Mouse (Mus musculus) heart, embryonic 12.5 days (tissue): ENCODE results near the gene Rnf144a. TPM values are rescaled to one million over a fixed set of nuclear protein-coding genes. Genes with fewer than 3 reads are reported as not detected.

ENCODE experiments used
- ATAC-seq: fragments of 200-750 bp; cut with Nextera tagmentation; 2 replicates; pipeline ENCODE4 v1.8.0; 2017; ENCODE audit warnings: moderate TSS enrichment, moderate library complexity; ENCODE audit not compliant: insufficient number of reproducible peaks, low FRiP score
- H3K27ac ChIP-seq: fragments of 300-500 bp; sonication (generic); 2 replicates; pipeline ENCODE4 v1.5.1; 2016; ENCODE audit warnings: mild to moderate bottlenecking, moderate library complexity; ENCODE audit not compliant: poor library complexity, severe bottlenecking
- H3K27me3 ChIP-seq: fragments of 300-500 bp; sonication (generic); replicated peaks from 2 replicates; pipeline ENCODE4 v1.6.1; 2016; ENCODE audit warnings: mild to moderate bottlenecking, moderate library complexity
- H3K36me3 ChIP-seq: fragments of 300-500 bp; sonication (generic); 2 replicates; pipeline ENCODE4 v1.6.1; 2016; ENCODE audit warnings: mild to moderate bottlenecking, moderate library complexity
- H3K4me1 ChIP-seq: fragments of 300-500 bp; sonication (generic); replicated peaks from 2 replicates; pipeline ENCODE4 v1.6.1; 2016; ENCODE audit warnings: mild to moderate bottlenecking
- H3K4me2 ChIP-seq: fragments of 300-500 bp; sonication (generic); 2 replicates; pipeline ENCODE4 v1.6.1; 2016; ENCODE audit warnings: mild to moderate bottlenecking, moderate library complexity
- H3K4me3 ChIP-seq: fragments of 300-500 bp; sonication (generic); 2 replicates; pipeline ENCODE4 v1.5.1; 2016; ENCODE audit warnings: mild to moderate bottlenecking
- H3K9ac ChIP-seq: fragments of 300-500 bp; sonication (generic); 2 replicates; pipeline ENCODE4 v1.6.1; 2016; ENCODE audit warnings: mild to moderate bottlenecking, moderate library complexity
- H3K9me3 ChIP-seq: fragments of 300-500 bp; sonication (generic); replicated peaks from 2 replicates; pipeline ENCODE4 v1.6.1; 2016; ENCODE audit warnings: mild to moderate bottlenecking, moderate library complexity
- WGBS: fragments of 180-500 bp; shearing (Covaris S2); methylation state at CpG from one replicate; pipeline ENCODE4 v1.1.7; 2016; 5-methylcytosine and 5-hydroxymethylcytosine counted together
- polyA plus RNA-seq: library from polyadenylated mRNA; unstranded; fragments of >200 nt; fragmentation: Nextera tagmentation; extraction: Ambion mirVana; gene quantifications from 2 replicates; pipeline ENCODE4 v1.2.1, GENCODE M21; 2016

The Rnf144a gene
- 10.0 and 11.3 TPM in 2 replicates for polyA plus RNA-seq

DNA sequence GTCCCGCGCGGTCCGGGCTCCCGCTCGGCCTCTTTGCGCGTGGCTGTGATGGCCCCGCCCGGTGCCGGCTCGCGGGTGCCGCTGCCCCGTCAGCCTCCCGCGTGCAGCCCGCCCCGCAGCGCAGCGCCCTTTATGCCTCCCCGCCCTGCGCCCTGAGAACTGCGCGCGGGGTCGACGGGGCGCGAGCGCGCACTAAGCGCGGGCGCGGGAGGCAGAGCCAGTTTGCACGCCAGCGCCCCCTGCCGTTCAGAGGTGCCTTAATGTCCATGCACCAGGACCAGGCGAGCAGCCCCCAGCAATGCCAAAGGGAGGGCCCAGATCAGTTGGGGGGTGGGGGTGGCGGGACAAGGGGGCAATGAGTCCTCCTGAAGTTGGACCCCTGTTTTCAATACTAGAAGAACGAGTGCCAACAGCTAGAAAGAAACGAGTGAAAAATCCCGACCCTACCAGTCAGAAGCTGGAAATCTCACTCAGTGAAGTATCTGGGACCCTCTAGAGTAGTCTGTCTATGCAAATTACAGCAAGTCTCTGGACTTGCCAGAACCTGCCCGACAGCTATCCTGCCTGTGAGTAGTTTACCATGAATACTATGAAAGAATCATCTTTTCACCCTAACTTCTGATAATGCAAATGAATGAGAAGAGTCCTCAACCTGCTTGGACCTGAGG lies at the start of gene Rnf144a:
Rnf144a (minus strand) TSS at position 151 of the 668 bp plus-strand sequence.
- ATAC-seq, result peak; percentile 84
- H3K27ac ChIP-seq, result no peak within 1 kb of the TSS
- H3K4me1 ChIP-seq, result peaks cover 32% of the 10 kb centered on the region

DNA sequence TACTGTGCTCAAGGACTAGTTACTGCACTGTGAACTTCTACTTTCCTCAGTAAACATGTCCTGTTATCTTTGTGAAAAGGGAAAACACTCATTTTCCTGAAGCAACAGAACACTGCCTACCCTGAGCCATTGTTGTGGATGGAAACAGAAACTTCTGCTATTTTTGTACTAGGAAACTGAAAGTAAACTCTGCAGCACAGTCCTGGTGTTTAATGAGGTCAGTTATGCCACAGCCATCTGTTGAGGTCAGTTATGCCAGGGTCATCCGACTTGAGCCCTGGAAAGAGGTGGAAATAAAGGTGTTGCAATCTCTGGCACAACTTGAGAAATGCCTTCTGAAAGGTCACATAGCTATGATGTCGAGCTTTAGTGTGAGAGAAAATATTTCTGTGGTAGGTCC lies 45.0 kb upstream of the Rnf144a start:
- Histone ChIP-seq H3K27ac (no peak overlapping the region), H3K4me1 (peaks cover 9% of the 10 kb centered on the region), H3K9ac (no peak overlapping the region), H3K27me3 (no peaks in the 10 kb centered on the region), H3K36me3 (no peaks in the 10 kb centered on the region), H3K4me2 (no peak overlapping the region), H3K4me3 (no peak overlapping the region), H3K9me3 (no peaks in the 10 kb centered on the region)
- ATAC-seq, result no peak
- WGBS, result 42% methylated on average over 2 of the region's 2 CpGs

More for the DNA sequence above, at the start of gene Rnf144a:
- Histone ChIP-seq H3K4me2 (peak within 1 kb of the TSS; percentile 95), H3K9me3 (no peaks in the 10 kb centered on the region), H3K4me3 (peak within 1 kb of the TSS; percentile 91), H3K9ac (peak within 1 kb of the TSS; percentile 82), H3K27me3 (peaks cover 20% of the 10 kb centered on the region), H3K36me3 (no peaks in the 10 kb centered on the region)
- WGBS, result 2% methylated on average over 45 of the region's 45 CpGs

DNA sequence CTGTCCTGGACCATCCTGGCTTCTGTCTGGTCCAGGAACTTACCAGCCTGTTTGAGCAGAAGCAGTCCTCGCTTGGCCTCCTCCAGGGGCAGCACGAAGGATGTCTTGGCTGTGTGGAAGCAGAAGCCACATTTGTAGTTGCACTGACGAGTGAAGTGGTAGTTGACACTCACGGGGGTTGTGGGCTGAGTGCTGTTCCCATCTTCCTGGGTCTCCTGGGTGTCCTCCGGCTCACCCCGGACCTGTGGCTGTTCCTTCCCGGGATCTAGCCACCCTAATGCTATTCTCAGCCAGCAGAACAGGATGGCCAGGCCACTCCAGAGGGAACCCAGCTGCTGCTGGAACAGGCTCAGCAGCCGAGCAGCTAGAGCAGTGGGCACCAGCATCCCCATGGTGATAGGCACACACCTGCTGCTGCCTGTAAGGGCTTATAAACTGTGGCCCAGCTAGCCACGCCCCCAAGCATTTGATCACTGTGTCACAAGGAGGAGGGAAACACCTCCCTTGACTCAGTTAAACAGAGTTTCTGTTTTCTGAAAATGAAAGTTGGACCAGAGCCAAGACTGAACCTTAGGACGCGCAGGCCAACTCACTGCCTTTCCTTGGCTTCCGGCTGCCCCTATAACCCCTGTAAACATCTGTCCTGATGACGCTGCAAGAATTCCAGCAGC lies 41.1 kb upstream of the Rnf144a start, which contains the start of gene Rsad2:
Rsad2 (minus strand) TSS at position 425 of the 671 bp plus-strand sequence.
- H3K4me1 ChIP-seq, result peaks cover 9% of the 10 kb centered on the region
- no peaks in the 10 kb centered on the region for H3K9me3 ChIP-seq
- 51% methylated on average over 13 of the region's 13 CpGs for WGBS
- H3K9ac ChIP-seq, result no peak within 1 kb of the TSS
- H3K27me3 ChIP-seq, result no peaks in the 10 kb centered on the region
- no peak within 1 kb of the TSS for H3K4me3 ChIP-seq
- H3K4me2 ChIP-seq, result peak within 1 kb of the TSS; percentile 51
- ATAC-seq, result peak; percentile 65; the same call in 1 of the 2 replicates
- H3K27ac ChIP-seq, result peak within 1 kb of the TSS; percentile 16; the same call in 1 of the 2 replicates
- no peaks in the 10 kb centered on the region for H3K36me3 ChIP-seq

DNA sequence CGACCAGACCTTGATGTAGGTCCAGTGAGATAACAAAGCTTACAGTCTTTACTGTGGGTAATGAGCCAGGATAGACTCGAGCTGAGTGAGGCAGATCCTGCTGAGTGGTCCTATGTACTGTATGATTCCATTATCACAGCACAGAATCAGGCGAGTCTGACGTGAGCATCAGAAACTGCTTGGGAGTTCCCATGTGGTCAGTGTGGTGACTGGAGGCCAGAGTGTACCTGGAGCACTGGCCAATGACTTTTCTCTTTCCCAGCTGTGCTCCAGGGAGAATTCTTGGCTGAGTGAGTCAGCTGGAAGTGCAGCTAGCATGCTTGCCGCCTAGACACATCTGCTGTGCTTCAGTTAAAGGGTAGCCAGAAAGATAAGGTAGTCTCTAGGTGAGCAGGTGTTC lies 39.6 kb upstream of the Rnf144a start:
- WGBS, result 40% methylated on average over 5 of the region's 5 CpGs
- Histone ChIP-seq H3K4me3 (no peak overlapping the region), H3K9ac (no peak overlapping the region), H3K9me3 (no peaks in the 10 kb centered on the region), H3K4me1 (peaks cover 9% of the 10 kb centered on the region), H3K27me3 (no peaks in the 10 kb centered on the region), H3K36me3 (no peaks in the 10 kb centered on the region), H3K27ac (no peak overlapping the region), H3K4me2 (no peak overlapping the region)
- ATAC-seq, result no peak

DNA sequence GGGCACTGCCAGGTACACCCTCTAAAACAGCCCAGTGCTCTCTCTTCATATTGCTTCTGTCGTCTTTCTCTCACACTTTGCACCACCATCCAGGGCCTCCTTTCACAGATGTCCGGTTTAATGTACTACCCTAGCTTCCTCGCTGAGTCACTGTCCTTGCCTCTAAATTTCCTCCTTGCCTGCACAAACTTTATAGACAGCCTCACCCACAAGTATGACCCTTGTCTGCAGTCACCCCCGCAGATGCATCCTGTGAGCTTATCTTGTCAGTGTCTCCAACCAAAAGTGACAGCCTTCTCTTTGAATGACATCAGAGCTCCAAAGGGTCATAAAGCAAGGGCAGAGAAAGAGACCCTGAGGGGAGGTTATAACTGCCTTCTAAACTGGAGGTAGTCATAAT lies 37.9 kb upstream of the Rnf144a start:
- Histone ChIP-seq H3K9me3 (no peaks in the 10 kb centered on the region), H3K4me2 (no peak overlapping the region), H3K4me1 (peaks cover 9% of the 10 kb centered on the region), H3K27me3 (no peaks in the 10 kb centered on the region), H3K36me3 (no peaks in the 10 kb centered on the region), H3K27ac (no peak overlapping the region), H3K9ac (no peak overlapping the region), H3K4me3 (no peak overlapping the region)
- no peak for ATAC-seq
- WGBS, result 49% methylated on average over 4 of the region's 4 CpGs

DNA sequence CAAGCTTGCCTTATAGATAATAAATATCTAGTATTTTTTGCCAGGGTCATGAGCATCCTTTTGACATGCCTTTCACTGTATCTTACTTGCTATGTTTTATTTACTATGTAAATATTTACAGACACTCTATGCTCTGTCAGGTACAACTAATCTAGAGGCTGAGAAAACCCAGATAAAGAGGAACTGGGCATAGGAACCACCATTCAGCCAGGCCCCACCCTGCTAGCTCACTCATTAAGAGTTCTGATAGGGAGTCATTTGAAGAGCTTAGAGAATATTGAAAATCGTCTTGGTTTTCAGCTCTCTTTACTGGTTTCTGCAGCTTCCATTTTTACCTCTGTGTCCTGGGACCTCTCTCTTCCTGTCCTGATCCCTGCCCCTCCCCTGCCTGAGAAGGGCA lies 36.1 kb upstream of the Rnf144a start:
- no peak for ATAC-seq
- no peak overlapping the region for H3K4me3 ChIP-seq
- no peaks in the 10 kb centered on the region for H3K9me3 ChIP-seq
- 22% methylated on average over 1 of the region's 1 CpGs for WGBS
- no peak overlapping the region for H3K27ac ChIP-seq
- no peak overlapping the region for H3K4me2 ChIP-seq
- no peak overlapping the region for H3K9ac ChIP-seq
- H3K36me3 ChIP-seq, result no peaks in the 10 kb centered on the region
- peaks cover 3% of the 10 kb centered on the region for H3K4me1 ChIP-seq
- no peaks in the 10 kb centered on the region for H3K27me3 ChIP-seq

DNA sequence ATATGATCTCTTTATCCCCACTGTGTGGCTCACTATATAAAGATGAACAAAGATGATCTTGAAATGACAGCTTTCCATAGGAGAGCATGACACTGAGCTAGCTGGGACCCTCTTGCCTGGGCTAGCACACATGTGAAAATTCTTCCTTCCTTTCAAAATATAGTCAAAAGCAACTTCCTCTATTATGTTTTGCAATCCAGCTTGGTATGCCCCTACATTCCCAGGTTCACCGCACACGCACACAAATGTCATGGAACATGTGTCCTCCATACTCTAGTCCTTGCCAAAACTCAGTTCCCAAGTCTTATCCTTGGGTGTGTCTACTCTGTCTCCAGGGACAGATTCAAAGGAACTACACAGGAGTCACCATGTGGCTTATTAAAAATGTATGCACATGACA lies 34.4 kb upstream of the Rnf144a start:
- Histone ChIP-seq H3K36me3 (no peaks in the 10 kb centered on the region), H3K27me3 (no peaks in the 10 kb centered on the region), H3K4me3 (no peak overlapping the region), H3K9me3 (no peaks in the 10 kb centered on the region), H3K9ac (no peak overlapping the region), H3K27ac (no peak overlapping the region), H3K4me1 (no peaks in the 10 kb centered on the region), H3K4me2 (no peak overlapping the region)
- 89% methylated on average over 2 of the region's 2 CpGs for WGBS
- no peak for ATAC-seq

DNA sequence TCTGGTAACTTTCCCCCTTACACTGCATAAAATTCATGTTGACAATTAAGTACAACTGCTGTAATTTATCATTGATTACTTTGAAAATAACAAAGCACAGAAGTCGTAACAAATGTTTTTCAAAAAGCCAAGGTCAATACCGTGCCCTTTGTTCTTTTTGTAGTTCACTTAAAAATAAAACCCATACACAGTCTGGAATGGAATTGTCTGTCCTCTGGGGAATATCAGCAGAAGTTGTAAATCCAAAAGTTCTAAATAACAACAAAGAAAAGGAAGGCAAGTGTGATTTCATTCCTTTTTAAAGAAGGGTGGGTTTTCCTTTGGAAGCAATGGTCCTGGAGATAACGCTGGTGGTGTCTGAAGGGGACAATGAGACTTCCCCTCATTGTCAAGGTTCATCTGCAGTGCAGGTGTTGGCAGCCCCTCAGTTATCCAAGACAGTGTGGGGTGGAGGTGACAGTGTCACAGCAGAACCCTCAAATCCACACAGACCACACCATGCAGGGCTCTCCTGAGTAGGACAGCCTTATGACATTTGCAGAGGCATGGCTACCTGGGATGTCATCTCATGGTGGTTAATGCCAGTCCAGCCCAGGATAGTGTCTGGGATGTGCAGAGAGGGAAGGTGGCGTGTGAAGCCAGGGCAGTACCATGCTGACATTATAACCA lies 31.5 kb upstream of the Rnf144a start:
- H3K9ac ChIP-seq, result no peak overlapping the region
- ATAC-seq, result no peak
- no peaks in the 10 kb centered on the region for H3K27me3 ChIP-seq
- H3K36me3 ChIP-seq, result no peaks in the 10 kb centered on the region
- no peak overlapping the region for H3K4me2 ChIP-seq
- no peaks in the 10 kb centered on the region for H3K9me3 ChIP-seq
- no peak overlapping the region for H3K4me3 ChIP-seq
- no peak overlapping the region for H3K27ac ChIP-seq
- 75% methylated on average over 4 of the region's 4 CpGs for WGBS
- no peaks in the 10 kb centered on the region for H3K4me1 ChIP-seq

DNA sequence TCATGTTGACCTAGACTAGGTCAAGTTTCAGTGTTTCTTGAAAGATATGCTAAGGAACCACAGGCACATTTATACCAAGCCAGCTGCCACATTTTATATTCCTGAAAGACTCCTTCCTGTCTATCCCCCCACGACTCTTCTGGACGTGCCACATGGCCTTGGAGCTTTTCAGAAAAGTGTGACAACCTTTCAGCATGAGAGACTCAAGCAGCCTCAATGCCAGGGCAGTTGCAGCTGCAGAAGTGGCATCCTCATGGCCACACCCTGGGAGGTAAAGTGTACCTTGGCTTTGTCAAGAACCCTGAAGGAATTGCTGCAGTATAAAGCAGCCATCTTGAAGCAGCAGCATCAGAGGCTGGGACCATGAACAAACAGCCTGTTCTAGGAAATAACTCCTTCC lies 29.5 kb upstream of the Rnf144a start:
- no peaks in the 10 kb centered on the region for H3K36me3 ChIP-seq
- no peaks in the 10 kb centered on the region for H3K27me3 ChIP-seq
- no peaks in the 10 kb centered on the region for H3K4me1 ChIP-seq
- ATAC-seq, result no peak
- no peaks in the 10 kb centered on the region for H3K9me3 ChIP-seq
- no peak overlapping the region for H3K4me2 ChIP-seq
- 72% methylated on average over 2 of the region's 2 CpGs for WGBS
- no peak overlapping the region for H3K9ac ChIP-seq
- no peak overlapping the region for H3K27ac ChIP-seq
- H3K4me3 ChIP-seq, result no peak overlapping the region

DNA sequence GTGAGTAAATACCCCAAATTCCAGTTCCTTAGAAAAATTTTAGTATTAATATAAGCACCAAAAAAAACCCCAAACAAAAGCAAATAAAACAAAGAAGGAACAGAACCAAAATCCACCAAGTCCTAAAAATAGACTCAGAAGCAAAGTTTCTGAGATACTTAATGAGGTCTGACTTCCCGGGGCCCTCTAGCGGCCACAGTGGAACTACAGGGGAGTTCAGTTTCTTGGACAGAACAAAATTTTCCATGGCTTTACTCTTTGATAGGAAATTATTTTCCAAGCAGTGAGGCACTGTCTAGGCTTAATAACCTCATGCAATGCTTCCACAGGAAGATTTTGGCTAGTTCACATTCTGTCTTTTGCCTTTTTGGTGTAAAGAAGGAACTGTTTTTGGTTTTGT lies 29.0 kb upstream of the Rnf144a start:
- Histone ChIP-seq H3K4me3 (no peak overlapping the region), H3K9me3 (no peaks in the 10 kb centered on the region), H3K9ac (no peak overlapping the region), H3K27ac (no peak overlapping the region), H3K27me3 (no peaks in the 10 kb centered on the region), H3K36me3 (no peaks in the 10 kb centered on the region), H3K4me2 (no peak overlapping the region), H3K4me1 (no peaks in the 10 kb centered on the region)
- no peak for ATAC-seq
- WGBS, result under 1% methylated on average over 2 of the region's 2 CpGs

DNA sequence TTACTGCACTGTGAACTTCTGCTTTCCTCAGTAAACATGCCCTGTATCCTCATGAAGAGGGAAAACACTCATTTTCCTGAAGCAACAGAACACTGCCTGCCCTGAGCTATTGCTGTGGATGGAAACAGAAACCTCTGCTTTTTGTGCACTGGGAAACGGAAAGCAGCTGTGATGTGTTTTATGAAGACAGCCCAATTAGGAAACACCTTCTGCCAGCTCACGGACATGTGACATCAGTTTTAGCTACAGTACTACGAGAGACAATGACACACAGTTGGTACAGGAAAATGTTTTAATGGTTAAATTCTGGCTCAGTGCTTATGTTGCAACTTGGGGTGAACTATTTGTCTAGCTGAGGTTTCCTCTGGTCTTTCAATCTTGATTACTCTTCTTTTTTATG lies 24.3 kb upstream of the Rnf144a start:
- no peaks in the 10 kb centered on the region for H3K4me1 ChIP-seq
- no peak overlapping the region for H3K4me2 ChIP-seq
- 74% methylated on average over 3 of the region's 3 CpGs for WGBS
- H3K9me3 ChIP-seq, result no peaks in the 10 kb centered on the region
- ATAC-seq, result no peak
- no peaks in the 10 kb centered on the region for H3K36me3 ChIP-seq
- no peaks in the 10 kb centered on the region for H3K27me3 ChIP-seq
- no peak overlapping the region for H3K27ac ChIP-seq
- no peak overlapping the region for H3K4me3 ChIP-seq
- H3K9ac ChIP-seq, result no peak overlapping the region
